Mouse (Mus musculus): ENCODE measurements around the gene Sacm1l. TPM values are rescaled to one million over a fixed set of nuclear protein-coding genes. Genes with fewer than 3 reads are reported as not detected.
A peak's percentile ranks its signal among the peaks of the same experiment; 100 is the strongest.

The Sacm1l gene
- polyA plus RNA-seq, 1 experiment from 2014 or later = 55.9 TPM

DNA sequence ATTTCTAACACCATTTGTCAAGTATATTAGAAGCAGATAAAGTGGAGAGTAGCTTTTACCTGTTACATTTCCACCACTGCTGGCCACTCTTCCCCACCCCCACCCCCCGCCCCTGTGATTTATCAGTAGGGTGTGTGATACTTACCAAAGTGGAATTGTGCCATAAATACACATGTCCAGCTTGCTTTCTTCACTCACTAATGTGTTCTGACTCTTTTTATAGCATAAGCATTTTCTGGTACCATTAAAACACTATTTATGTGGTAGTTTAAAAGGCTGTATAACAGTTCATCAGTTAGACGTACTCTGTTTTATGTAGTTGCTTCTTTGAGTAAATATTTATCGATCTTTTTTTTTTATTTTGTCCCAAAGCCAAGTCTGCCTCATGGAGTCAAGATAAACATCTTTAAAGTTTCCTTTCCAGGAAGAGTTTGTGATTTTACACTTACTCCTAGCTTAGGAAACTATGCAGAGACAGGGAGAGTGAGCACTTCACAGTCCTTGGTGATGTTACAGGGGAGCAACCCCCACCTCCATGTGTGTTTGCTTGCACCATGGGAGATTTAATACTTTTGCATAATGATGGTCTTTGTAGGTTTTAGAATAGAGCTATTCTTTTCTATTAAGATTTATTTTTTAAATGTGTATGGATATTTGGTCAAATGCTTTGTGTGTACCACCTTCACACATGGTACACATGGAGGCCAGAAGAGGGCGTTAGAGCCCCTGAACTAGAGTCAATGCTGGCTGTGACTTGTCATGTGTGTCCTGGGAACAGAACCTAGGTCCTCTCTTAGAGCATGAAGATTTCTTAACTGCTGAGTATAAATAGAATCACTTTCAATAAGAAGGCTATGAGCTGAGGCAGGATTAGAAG, 23.1 kb upstream of the Sacm1l start:
- Histone ChIP-seq H3K27me3 (ENCODE audit: control insufficient read depth, insufficient read depth, low read depth, low read length) (no peaks in the 10 kb centered on the region), H3K9me3 (replicated peaks; ENCODE audit: control insufficient read depth, low read length, poor library complexity, severe bottlenecking) (no peaks in the 10 kb centered on the region), H3K4me2 (ENCODE audit: low read length) (no peak overlapping the region), H3K4me3 (ENCODE audit: low read depth, low read length) (no peak overlapping the region), H3K9ac (ENCODE audit: low read depth, low read length) (no peak overlapping the region), H3K4me1 (ENCODE audit: control insufficient read depth, insufficient read depth, low read length) (peaks cover 3% of the 10 kb centered on the region), H3K27ac (ENCODE audit: low read length) (no peak overlapping the region), H3K36me3 (ENCODE audit: control insufficient read depth, insufficient read depth, low read length) (no peaks in the 10 kb centered on the region)
- ATAC-seq = no peak
- WGBS = 85% methylated on average over 4 of the region's 4 CpGs

DNA sequence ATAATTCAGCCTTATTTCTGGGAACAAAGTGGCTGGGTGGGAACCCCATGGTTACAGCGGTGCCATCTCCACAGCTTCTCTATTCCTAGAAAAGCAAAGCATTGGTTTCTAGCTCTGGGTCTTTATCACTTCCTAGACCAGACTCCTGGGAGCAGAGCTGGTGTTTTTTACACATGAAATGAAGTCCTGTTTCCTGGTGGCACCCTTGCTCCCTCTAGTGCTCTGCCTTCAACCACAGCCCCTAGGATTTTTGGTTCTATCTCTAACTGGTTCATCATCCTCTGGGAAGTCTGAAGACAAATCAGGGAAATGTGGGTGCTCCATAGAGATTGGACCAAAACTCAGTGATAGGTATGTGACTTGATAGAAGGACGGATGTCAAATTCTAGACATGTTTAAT, 22.2 kb upstream of the Sacm1l start:
- WGBS = 88% methylated on average over 2 of the region's 2 CpGs
- Histone ChIP-seq H3K36me3 (ENCODE audit: control insufficient read depth, insufficient read depth, low read length) (no peaks in the 10 kb centered on the region), H3K9ac (ENCODE audit: low read depth, low read length) (no peak overlapping the region), H3K4me2 (ENCODE audit: low read length) (no peak overlapping the region), H3K4me3 (ENCODE audit: low read depth, low read length) (no peak overlapping the region), H3K27ac (ENCODE audit: low read length) (no peak overlapping the region), H3K4me1 (ENCODE audit: control insufficient read depth, insufficient read depth, low read length) (peaks cover 3% of the 10 kb centered on the region), H3K27me3 (ENCODE audit: control insufficient read depth, insufficient read depth, low read depth, low read length) (no peaks in the 10 kb centered on the region), H3K9me3 (replicated peaks; ENCODE audit: control insufficient read depth, low read length, poor library complexity, severe bottlenecking) (no peaks in the 10 kb centered on the region)
- ATAC-seq = no peak

DNA sequence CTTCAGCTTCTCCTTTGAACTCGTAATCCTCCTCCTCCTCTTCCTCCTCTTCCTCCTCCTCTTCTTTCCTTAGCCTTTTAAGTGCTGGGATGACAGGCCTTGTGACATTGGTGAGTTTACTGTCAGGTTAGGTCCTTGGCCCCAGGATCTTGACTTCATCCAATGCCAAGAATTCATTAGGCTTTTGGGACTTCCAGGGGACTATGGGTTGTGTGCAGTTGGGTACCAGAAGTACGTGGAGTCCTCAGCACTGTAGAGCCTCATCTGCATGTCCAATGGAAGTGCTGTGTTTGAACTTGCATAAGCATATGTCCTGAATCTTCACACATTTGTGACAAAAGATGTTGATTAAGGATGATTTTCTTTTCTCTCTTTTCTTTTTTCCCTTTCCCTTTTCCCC, 20.6 kb upstream of the Sacm1l start:
- no peak overlapping the region for H3K27ac ChIP-seq (ENCODE audit: low read length)
- H3K36me3 ChIP-seq (ENCODE audit: control insufficient read depth, insufficient read depth, low read length) = no peaks in the 10 kb centered on the region
- no peak overlapping the region for H3K4me2 ChIP-seq (ENCODE audit: low read length)
- H3K9ac ChIP-seq (ENCODE audit: low read depth, low read length) = no peak overlapping the region
- WGBS = 87% methylated on average over 2 of the region's 2 CpGs
- no peak for ATAC-seq
- no peaks in the 10 kb centered on the region for H3K27me3 ChIP-seq (ENCODE audit: control insufficient read depth, insufficient read depth, low read depth, low read length)
- H3K4me3 ChIP-seq (ENCODE audit: low read depth, low read length) = no peak overlapping the region
- H3K4me1 ChIP-seq (ENCODE audit: control insufficient read depth, insufficient read depth, low read length) = peaks cover 3% of the 10 kb centered on the region
- no peaks in the 10 kb centered on the region for H3K9me3 ChIP-seq (replicated peaks; ENCODE audit: control insufficient read depth, low read length, poor library complexity, severe bottlenecking)

DNA sequence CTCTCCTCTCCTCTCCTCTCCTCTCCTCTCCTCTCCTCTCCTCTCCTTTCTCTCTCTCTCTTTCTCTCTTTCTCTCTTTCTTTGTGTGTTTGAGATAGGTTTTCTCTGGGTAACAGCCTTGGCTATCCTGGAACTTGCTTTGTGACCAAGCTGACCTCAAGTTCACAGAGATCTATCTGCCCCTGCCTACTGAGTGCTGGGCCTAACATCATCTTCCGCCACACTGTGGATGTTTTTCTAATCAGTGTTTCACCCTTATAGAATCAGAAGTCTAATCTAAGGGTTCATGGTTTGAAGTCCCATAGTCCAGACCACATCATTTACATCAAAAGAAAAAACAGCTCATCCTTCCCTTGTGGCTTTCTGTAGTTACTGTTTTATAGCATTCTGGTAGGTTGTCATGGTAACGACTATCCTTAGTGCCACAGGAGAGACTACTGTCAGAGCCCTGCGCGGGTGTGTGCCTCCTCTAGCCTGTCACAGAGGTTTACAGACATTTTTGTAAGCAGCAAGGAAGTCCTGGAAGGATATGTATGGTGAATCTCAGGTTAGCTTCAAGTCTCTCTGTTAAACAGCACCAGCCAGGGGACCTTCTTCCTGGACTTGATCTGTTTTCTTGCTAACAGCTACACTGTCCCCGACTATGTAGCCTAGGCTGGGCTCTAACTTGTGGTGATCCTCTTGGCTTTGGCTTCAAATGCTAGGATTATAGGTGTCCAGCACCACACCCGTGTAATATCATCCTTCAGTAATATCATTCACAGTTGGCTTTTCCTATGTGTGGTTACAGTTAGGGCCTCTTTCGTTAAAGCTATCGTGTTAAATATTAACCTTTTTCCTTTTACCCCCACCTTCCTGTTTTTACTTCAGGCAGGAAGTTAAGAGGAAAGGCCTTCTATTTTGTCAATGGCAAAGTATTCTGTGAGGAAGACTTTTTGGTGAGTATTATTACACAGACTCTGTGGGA, 19.6 kb upstream of the Sacm1l start:
- no peak overlapping the region for H3K4me3 ChIP-seq (ENCODE audit: low read depth, low read length)
- no peaks in the 10 kb centered on the region for H3K9me3 ChIP-seq (replicated peaks; ENCODE audit: control insufficient read depth, low read length, poor library complexity, severe bottlenecking)
- 70% methylated on average over 8 of the region's 8 CpGs for WGBS
- no peaks in the 10 kb centered on the region for H3K27me3 ChIP-seq (ENCODE audit: control insufficient read depth, insufficient read depth, low read depth, low read length)
- H3K36me3 ChIP-seq (ENCODE audit: control insufficient read depth, insufficient read depth, low read length) = no peaks in the 10 kb centered on the region
- peak; percentile 89 for ATAC-seq
- peak overlapping the region; percentile 72 for H3K27ac ChIP-seq (ENCODE audit: low read length)
- H3K4me1 ChIP-seq (ENCODE audit: control insufficient read depth, insufficient read depth, low read length) = peaks cover 3% of the 10 kb centered on the region
- H3K4me2 ChIP-seq (ENCODE audit: low read length) = no peak overlapping the region
- H3K9ac ChIP-seq (ENCODE audit: low read depth, low read length) = no peak overlapping the region

DNA sequence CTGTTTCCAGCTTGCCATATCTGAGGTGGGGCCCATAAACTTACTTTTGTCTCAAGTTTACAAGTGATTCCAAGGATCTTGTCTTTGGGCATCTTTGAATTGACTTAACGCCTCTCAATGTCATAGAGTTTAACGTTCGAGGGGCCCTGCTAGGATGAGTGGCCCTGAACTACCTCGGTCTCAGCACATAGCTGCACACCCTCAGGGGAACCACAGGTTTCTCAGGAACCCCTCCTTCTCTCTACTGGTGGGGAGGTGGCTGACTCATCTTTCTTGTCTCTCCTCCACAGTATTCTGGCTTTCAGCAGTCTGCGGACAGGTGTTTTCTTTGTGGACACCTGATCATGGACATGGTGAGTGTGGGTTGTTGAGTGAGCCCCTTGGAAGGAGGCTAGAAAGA, 18.6 kb upstream of the Sacm1l start:
- Histone ChIP-seq H3K4me2 (ENCODE audit: low read length) (no peak overlapping the region), H3K27me3 (ENCODE audit: control insufficient read depth, insufficient read depth, low read depth, low read length) (no peaks in the 10 kb centered on the region), H3K9me3 (replicated peaks; ENCODE audit: control insufficient read depth, low read length, poor library complexity, severe bottlenecking) (no peaks in the 10 kb centered on the region), H3K36me3 (ENCODE audit: control insufficient read depth, insufficient read depth, low read length) (no peaks in the 10 kb centered on the region), H3K9ac (ENCODE audit: low read depth, low read length) (no peak overlapping the region), H3K27ac (ENCODE audit: low read length) (no peak overlapping the region), H3K4me3 (ENCODE audit: low read depth, low read length) (no peak overlapping the region), H3K4me1 (ENCODE audit: control insufficient read depth, insufficient read depth, low read length) (peaks cover 3% of the 10 kb centered on the region)
- no peak for ATAC-seq
- 96% methylated on average over 5 of the region's 5 CpGs for WGBS

DNA sequence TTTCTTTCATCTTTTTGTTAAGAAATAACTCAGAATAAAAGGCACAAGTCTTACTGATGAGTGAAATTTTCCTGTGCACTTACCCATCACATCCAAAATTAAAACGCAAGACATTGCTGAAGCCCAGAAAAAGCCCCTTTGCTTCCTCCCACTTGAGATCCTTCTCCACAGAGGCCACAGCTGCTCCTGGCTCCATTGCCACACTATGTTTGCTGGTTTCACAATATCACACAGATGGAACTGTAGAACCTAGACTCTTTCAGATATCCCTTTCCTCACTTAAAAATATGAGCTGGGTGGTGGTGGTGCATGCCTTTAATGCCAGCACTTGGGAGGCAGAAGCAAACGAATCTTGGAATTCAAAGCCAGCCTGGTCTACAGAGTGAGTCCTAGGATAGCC, 17.1 kb upstream of the Sacm1l start:
- 0 out of 2 replicates have a peak, but pooled peaks cover 3% of the 10 kb centered on the region for H3K36me3 ChIP-seq (ENCODE audit: control insufficient read depth, insufficient read depth, low read length)
- no peak overlapping the region for H3K4me3 ChIP-seq (ENCODE audit: low read depth, low read length)
- H3K9ac ChIP-seq (ENCODE audit: low read depth, low read length) = no peak overlapping the region
- H3K4me2 ChIP-seq (ENCODE audit: low read length) = no peak overlapping the region
- H3K27ac ChIP-seq (ENCODE audit: low read length) = no peak overlapping the region
- peaks cover 3% of the 10 kb centered on the region for H3K4me1 ChIP-seq (ENCODE audit: control insufficient read depth, insufficient read depth, low read length)
- ATAC-seq = no peak
- H3K27me3 ChIP-seq (ENCODE audit: control insufficient read depth, insufficient read depth, low read depth, low read length) = no peaks in the 10 kb centered on the region
- no peaks in the 10 kb centered on the region for H3K9me3 ChIP-seq (replicated peaks; ENCODE audit: control insufficient read depth, low read length, poor library complexity, severe bottlenecking)
- 91% methylated on average over 2 of the region's 2 CpGs for WGBS

DNA sequence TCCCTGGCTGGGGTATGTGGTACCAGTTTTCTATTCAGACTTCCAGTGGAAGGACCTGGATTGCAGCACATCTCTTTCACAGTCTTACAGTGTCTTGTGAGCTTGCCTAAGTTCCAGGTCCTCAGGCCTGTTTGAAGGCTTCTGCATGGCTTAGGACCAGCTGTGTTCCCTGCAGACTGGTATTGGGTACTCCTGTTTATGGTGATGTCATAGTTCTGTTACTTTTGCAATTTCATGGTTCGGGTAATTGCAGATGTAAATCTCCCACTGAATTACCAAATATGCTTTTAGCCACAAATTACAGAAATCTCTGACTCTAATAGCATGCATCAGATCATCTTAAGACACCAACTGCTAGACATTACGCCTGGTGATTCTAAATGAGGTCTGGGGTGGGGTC, 14.5 kb upstream of the Sacm1l start:
- Histone ChIP-seq H3K9me3 (replicated peaks; ENCODE audit: control insufficient read depth, low read length, poor library complexity, severe bottlenecking) (no peaks in the 10 kb centered on the region), H3K27ac (ENCODE audit: low read length) (no peak overlapping the region), H3K27me3 (ENCODE audit: control insufficient read depth, insufficient read depth, low read depth, low read length) (no peaks in the 10 kb centered on the region), H3K4me1 (ENCODE audit: control insufficient read depth, insufficient read depth, low read length) (no peaks in the 10 kb centered on the region; the same call in 1 of the 2 replicates), H3K4me3 (ENCODE audit: low read depth, low read length) (no peak overlapping the region), H3K36me3 (ENCODE audit: control insufficient read depth, insufficient read depth, low read length) (0 out of 2 replicates have a peak, but pooled peaks cover 3% of the 10 kb centered on the region), H3K9ac (ENCODE audit: low read depth, low read length) (no peak overlapping the region), H3K4me2 (ENCODE audit: low read length) (no peak overlapping the region)
- 96% methylated on average over 2 of the region's 2 CpGs for WGBS
- ATAC-seq = no peak

DNA sequence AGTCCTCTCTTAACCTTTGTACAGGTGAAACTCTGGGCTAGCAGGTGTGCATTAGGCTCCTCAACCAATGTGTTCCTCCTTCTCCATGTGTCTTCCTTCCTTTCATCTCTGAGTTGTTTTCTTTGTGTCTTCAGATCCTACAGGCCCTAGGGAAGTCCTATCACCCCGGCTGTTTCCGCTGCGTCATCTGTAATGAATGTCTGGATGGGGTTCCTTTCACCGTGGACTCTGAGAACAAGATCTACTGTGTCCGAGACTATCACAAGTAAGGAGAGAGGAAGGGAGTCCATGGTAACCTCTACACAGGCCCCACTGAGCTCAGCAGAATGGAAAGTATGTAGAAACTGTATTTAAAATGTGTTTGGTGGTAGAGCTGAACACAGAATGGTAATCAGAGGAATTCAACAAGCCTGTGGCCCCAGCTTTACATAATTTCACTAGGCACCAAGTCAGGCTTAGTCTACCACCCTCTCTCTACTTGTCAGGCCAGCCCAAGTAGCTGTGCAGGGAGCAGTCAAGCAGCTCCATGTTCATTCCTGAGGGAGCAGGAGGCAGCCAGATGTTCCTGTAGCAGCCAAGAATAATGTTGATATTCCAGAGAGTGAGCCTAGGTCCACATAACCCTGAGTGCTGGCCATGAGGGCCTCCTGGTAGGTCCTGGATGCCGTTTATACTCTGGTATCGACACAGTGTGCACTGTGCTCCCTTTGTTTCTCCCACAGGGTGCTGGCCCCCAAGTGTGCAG, 12.7 kb upstream of the Sacm1l start:
- no peak overlapping the region for H3K4me2 ChIP-seq (ENCODE audit: low read length)
- ATAC-seq = no peak
- 0 out of 2 replicates have a peak, but pooled peaks cover 3% of the 10 kb centered on the region for H3K36me3 ChIP-seq (ENCODE audit: control insufficient read depth, insufficient read depth, low read length)
- no peaks in the 10 kb centered on the region for H3K27me3 ChIP-seq (ENCODE audit: control insufficient read depth, insufficient read depth, low read depth, low read length)
- H3K9ac ChIP-seq (ENCODE audit: low read depth, low read length) = no peak overlapping the region
- 86% methylated on average over 7 of the region's 7 CpGs for WGBS
- no peaks in the 10 kb centered on the region for H3K4me1 ChIP-seq (ENCODE audit: control insufficient read depth, insufficient read depth, low read length)
- no peaks in the 10 kb centered on the region for H3K9me3 ChIP-seq (replicated peaks; ENCODE audit: control insufficient read depth, low read length, poor library complexity, severe bottlenecking)
- no peak overlapping the region for H3K27ac ChIP-seq (ENCODE audit: low read length)
- H3K4me3 ChIP-seq (ENCODE audit: low read depth, low read length) = no peak overlapping the region
